Mouse (Mus musculus): ENCODE data around the gene Relt. TPM values are rescaled to one million over a fixed set of nuclear protein-coding genes. Genes with fewer than 3 reads are reported as not detected.

Gene Relt
- polyA plus RNA-seq, 1 experiment from 2014 or later = 5.0 TPM

- H3K27ac ChIP-seq (ENCODE audit: low read length) = no peak overlapping the region
- peaks cover 10% of the 10 kb centered on the region for H3K36me3 ChIP-seq (ENCODE audit: control insufficient read depth, insufficient read depth)
- no peak overlapping the region for H3K9ac ChIP-seq (ENCODE audit: low read length)
- H3K4me1 ChIP-seq (ENCODE audit: control insufficient read depth, insufficient read depth, low read length) = peaks cover 20% of the 10 kb centered on the region
- H3K4me3 ChIP-seq (ENCODE audit: low read length) = no peak overlapping the region
- no peak overlapping the region for H3K4me2 ChIP-seq (ENCODE audit: low read depth, low read length)
- ATAC-seq (replicated peaks; ENCODE audit: extremely low read depth, insufficient read depth, low FRiP score) = no peak
- no peaks in the 10 kb centered on the region for H3K9me3 ChIP-seq (replicated peaks; ENCODE audit: control insufficient read depth, low read length)
- WGBS = 87% methylated on average over 8 of the region's 8 CpGs
- no peaks in the 10 kb centered on the region for H3K27me3 ChIP-seq (ENCODE audit: control insufficient read depth, insufficient read depth, low read length)
These were observed 6.8 kb upstream of the Relt start for GRCm38 (mm10) chr7:100869877-100870629.

GRCm38 (mm10) chr7:100868551-100868950 is 5.3 kb upstream of the Relt start:
- H3K4me2 ChIP-seq (ENCODE audit: low read depth, low read length) = no peak overlapping the region
- H3K9ac ChIP-seq (ENCODE audit: low read length) = no peak overlapping the region
- WGBS = 53% methylated on average over 4 of the region's 4 CpGs
- H3K4me1 ChIP-seq (ENCODE audit: control insufficient read depth, insufficient read depth, low read length) = peaks cover 20% of the 10 kb centered on the region
- no peak for ATAC-seq (replicated peaks; ENCODE audit: extremely low read depth, insufficient read depth, low FRiP score)
- H3K27me3 ChIP-seq (ENCODE audit: control insufficient read depth, insufficient read depth, low read length) = no peaks in the 10 kb centered on the region
- no peak overlapping the region for H3K4me3 ChIP-seq (ENCODE audit: low read length)
- H3K27ac ChIP-seq (ENCODE audit: low read length) = peak overlapping the region; percentile 34; the same call in 1 of the 2 replicates
- H3K36me3 ChIP-seq (ENCODE audit: control insufficient read depth, insufficient read depth) = peaks cover 9% of the 10 kb centered on the region
- H3K9me3 ChIP-seq (replicated peaks; ENCODE audit: control insufficient read depth, low read length) = no peaks in the 10 kb centered on the region

GRCm38 (mm10) chr7:100867561-100867960 is 4.3 kb upstream of the Relt start:
- Histone ChIP-seq H3K27ac (ENCODE audit: low read length) (no peak overlapping the region), H3K27me3 (ENCODE audit: control insufficient read depth, insufficient read depth, low read length) (no peaks in the 10 kb centered on the region), H3K9me3 (replicated peaks; ENCODE audit: control insufficient read depth, low read length) (no peaks in the 10 kb centered on the region), H3K4me2 (ENCODE audit: low read depth, low read length) (no peak overlapping the region), H3K9ac (ENCODE audit: low read length) (no peak overlapping the region), H3K4me3 (ENCODE audit: low read length) (no peak overlapping the region), H3K36me3 (ENCODE audit: control insufficient read depth, insufficient read depth) (no peaks in the 10 kb centered on the region; the same call in 1 of the 2 replicates), H3K4me1 (ENCODE audit: control insufficient read depth, insufficient read depth, low read length) (peaks cover 19% of the 10 kb centered on the region)
- no peak for ATAC-seq (replicated peaks; ENCODE audit: extremely low read depth, insufficient read depth, low FRiP score)
- WGBS = 51% methylated on average over 2 of the region's 2 CpGs

- H3K4me3 ChIP-seq (ENCODE audit: low read length) = no peak overlapping the region
- 2% methylated on average over 3 of the region's 3 CpGs for WGBS
- peaks cover 22% of the 10 kb centered on the region for H3K4me1 ChIP-seq (ENCODE audit: control insufficient read depth, insufficient read depth, low read length)
- H3K9me3 ChIP-seq (replicated peaks; ENCODE audit: control insufficient read depth, low read length) = no peaks in the 10 kb centered on the region
- no peak overlapping the region for H3K27ac ChIP-seq (ENCODE audit: low read length)
- H3K9ac ChIP-seq (ENCODE audit: low read length) = no peak overlapping the region
- H3K4me2 ChIP-seq (ENCODE audit: low read depth, low read length) = no peak overlapping the region
- no peaks in the 10 kb centered on the region for H3K36me3 ChIP-seq (ENCODE audit: control insufficient read depth, insufficient read depth)
- no peak for ATAC-seq (replicated peaks; ENCODE audit: extremely low read depth, insufficient read depth, low FRiP score)
- H3K27me3 ChIP-seq (ENCODE audit: control insufficient read depth, insufficient read depth, low read length) = no peaks in the 10 kb centered on the region
These were observed 3.4 kb upstream of the Relt start for GRCm38 (mm10) chr7:100866675-100867074.

GRCm38 (mm10) chr7:100862353-100862752 is 893 bp downstream of the Relt start:
- Histone ChIP-seq H3K4me1 (ENCODE audit: control insufficient read depth, insufficient read depth, low read length) (peaks cover 26% of the 10 kb centered on the region), H3K4me2 (ENCODE audit: low read depth, low read length) (peak overlapping the region; percentile 90)

GRCm38 (mm10) chr7:100861209-100861608 is 2.0 kb downstream of the Relt start:
- no peak overlapping the region for H3K4me3 ChIP-seq (ENCODE audit: low read length)
- no peaks in the 10 kb centered on the region for H3K27me3 ChIP-seq (ENCODE audit: control insufficient read depth, insufficient read depth, low read length)
- no peak for ATAC-seq (replicated peaks; ENCODE audit: extremely low read depth, insufficient read depth, low FRiP score)
- WGBS = 85% methylated on average over 5 of the region's 5 CpGs
- H3K36me3 ChIP-seq (ENCODE audit: control insufficient read depth, insufficient read depth) = no peaks in the 10 kb centered on the region
- peaks cover 26% of the 10 kb centered on the region for H3K4me1 ChIP-seq (ENCODE audit: control insufficient read depth, insufficient read depth, low read length)
- H3K9me3 ChIP-seq (replicated peaks; ENCODE audit: control insufficient read depth, low read length) = no peaks in the 10 kb centered on the region
- no peak overlapping the region for H3K27ac ChIP-seq (ENCODE audit: low read length)
- H3K9ac ChIP-seq (ENCODE audit: low read length) = no peak overlapping the region
- H3K4me2 ChIP-seq (ENCODE audit: low read depth, low read length) = no peak overlapping the region

More at GRCm38 (mm10) chr7:100862353-100862752, 893 bp downstream of the Relt start:
- peak overlapping the region; percentile 85 for H3K9ac ChIP-seq (ENCODE audit: low read length)
- H3K4me3 ChIP-seq (ENCODE audit: low read length) = peak overlapping the region; percentile 88
- H3K27ac ChIP-seq (ENCODE audit: low read length) = no peak overlapping the region; the same call in 1 of the 2 replicates
- H3K9me3 ChIP-seq (replicated peaks; ENCODE audit: control insufficient read depth, low read length) = no peaks in the 10 kb centered on the region
- H3K36me3 ChIP-seq (ENCODE audit: control insufficient read depth, insufficient read depth) = no peaks in the 10 kb centered on the region
- no peaks in the 10 kb centered on the region for H3K27me3 ChIP-seq (ENCODE audit: control insufficient read depth, insufficient read depth, low read length)
- 16% methylated on average over 4 of the region's 4 CpGs for WGBS
- ATAC-seq (replicated peaks; ENCODE audit: extremely low read depth, insufficient read depth, low FRiP score) = no peak

GRCm38 (mm10) chr7:100860450-100860849 is 2.8 kb downstream of the Relt start:
- no peak overlapping the region for H3K9ac ChIP-seq (ENCODE audit: low read length)
- peaks cover 30% of the 10 kb centered on the region for H3K4me1 ChIP-seq (ENCODE audit: control insufficient read depth, insufficient read depth, low read length)
- H3K27me3 ChIP-seq (ENCODE audit: control insufficient read depth, insufficient read depth, low read length) = no peaks in the 10 kb centered on the region
- H3K27ac ChIP-seq (ENCODE audit: low read length) = peak overlapping the region; percentile 23; the same call in 1 of the 2 replicates
- H3K4me3 ChIP-seq (ENCODE audit: low read length) = no peak overlapping the region
- no peaks in the 10 kb centered on the region for H3K9me3 ChIP-seq (replicated peaks; ENCODE audit: control insufficient read depth, low read length)
- no peak for ATAC-seq (replicated peaks; ENCODE audit: extremely low read depth, insufficient read depth, low FRiP score)
- H3K4me2 ChIP-seq (ENCODE audit: low read depth, low read length) = no peak overlapping the region
- 78% methylated on average over 3 of the region's 3 CpGs for WGBS
- no peaks in the 10 kb centered on the region for H3K36me3 ChIP-seq (ENCODE audit: control insufficient read depth, insufficient read depth)

GRCm38 (mm10) chr7:100855795-100856573 is 7.3 kb downstream of the Relt start:
- Histone ChIP-seq H3K4me3 (ENCODE audit: low read length) (no peak overlapping the region), H3K9ac (ENCODE audit: low read length) (no peak overlapping the region), H3K9me3 (replicated peaks; ENCODE audit: control insufficient read depth, low read length) (no peaks in the 10 kb centered on the region), H3K4me1 (ENCODE audit: control insufficient read depth, insufficient read depth, low read length) (peaks cover 65% of the 10 kb centered on the region), H3K27me3 (ENCODE audit: control insufficient read depth, insufficient read depth, low read length) (no peaks in the 10 kb centered on the region), H3K36me3 (ENCODE audit: control insufficient read depth, insufficient read depth) (no peaks in the 10 kb centered on the region), H3K27ac (ENCODE audit: low read length) (peak overlapping the region; percentile 58), H3K4me2 (ENCODE audit: low read depth, low read length) (peak overlapping the region; percentile 24; the same call in 1 of the 2 replicates)
- WGBS = 59% methylated on average over 5 of the region's 5 CpGs
- no peak for ATAC-seq (replicated peaks; ENCODE audit: extremely low read depth, insufficient read depth, low FRiP score)

GRCm38 (mm10) chr7:100855300-100855699 is 7.9 kb downstream of the Relt start:
- H3K27me3 ChIP-seq (ENCODE audit: control insufficient read depth, insufficient read depth, low read length) = no peaks in the 10 kb centered on the region
- H3K9ac ChIP-seq (ENCODE audit: low read length) = no peak overlapping the region
- no peaks in the 10 kb centered on the region for H3K9me3 ChIP-seq (replicated peaks; ENCODE audit: control insufficient read depth, low read length)
- H3K4me3 ChIP-seq (ENCODE audit: low read length) = no peak overlapping the region
- 41% methylated on average over 4 of the region's 4 CpGs for WGBS
- no peak for ATAC-seq (replicated peaks; ENCODE audit: extremely low read depth, insufficient read depth, low FRiP score)
- H3K36me3 ChIP-seq (ENCODE audit: control insufficient read depth, insufficient read depth) = no peaks in the 10 kb centered on the region
- peak overlapping the region; percentile 58 for H3K27ac ChIP-seq (ENCODE audit: low read length)
- peaks cover 58% of the 10 kb centered on the region for H3K4me1 ChIP-seq (ENCODE audit: control insufficient read depth, insufficient read depth, low read length)
- peak overlapping the region; percentile 24; the same call in 1 of the 2 replicates for H3K4me2 ChIP-seq (ENCODE audit: low read depth, low read length)
